Mouse (Mus musculus) skeletal muscle tissue, adult 2 months (tissue): ENCODE data around the gene Fcrla.

Experiments
- DNase-seq: peaks from one replicate; pipeline ENCODE4 v3.0.0-alpha.2; 2012; ENCODE audit warnings: low read depth, low spot score

Fcrla gene

GRCm38 (mm10) chr1:170929245-170929644 is 1.9 kb upstream of the Fcrla start:
- no peak for DNase-seq

- DNase-seq: peak; percentile 36
Measured at GRCm38 (mm10) chr1:170928467-170928866, 1.1 kb upstream of the Fcrla start.

GRCm38 (mm10) chr1:170926941-170927340 is 442 bp downstream of the Fcrla start:
- no peak for DNase-seq

DNA sequence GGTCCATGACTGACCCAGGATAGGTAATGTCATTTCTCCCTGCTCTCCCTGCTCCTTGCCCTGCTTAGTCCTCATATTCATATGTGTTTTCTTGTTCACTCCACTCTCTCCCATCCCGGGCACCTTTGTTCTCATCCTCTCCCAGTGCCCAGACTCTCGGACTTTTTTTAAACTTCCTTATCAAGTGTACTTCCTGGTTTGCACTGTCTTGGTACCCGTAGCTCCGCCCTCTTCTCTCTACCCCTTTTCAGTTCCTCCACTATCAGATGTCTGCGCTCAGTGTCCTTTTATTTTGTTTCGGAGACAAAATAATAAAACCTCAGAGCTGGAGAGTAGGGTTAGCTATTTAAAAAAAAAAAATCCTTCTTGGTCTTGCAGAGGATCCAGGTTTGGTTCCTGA is 2.9 kb downstream of the Fcrla start:
- DNase-seq: no peak

DNA sequence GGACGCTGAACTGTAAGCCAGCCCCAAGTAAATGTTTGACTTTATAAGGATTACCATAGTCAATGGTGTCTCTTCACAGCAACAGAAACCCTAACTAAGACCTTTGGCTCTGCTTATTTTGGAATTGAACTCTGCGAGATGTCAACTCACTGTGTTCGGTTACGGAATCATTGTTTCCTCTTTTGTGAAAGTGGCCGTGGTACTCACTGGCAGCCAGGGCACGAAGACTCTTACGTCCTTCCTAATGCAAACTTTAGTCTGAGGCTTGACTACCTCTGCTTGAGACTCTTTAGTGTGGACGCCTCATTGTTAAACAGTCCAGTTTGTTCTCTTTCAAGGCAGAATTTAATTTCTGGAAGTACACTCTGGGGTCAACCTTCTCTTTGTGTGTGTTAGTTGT is 8.1 kb downstream of the Fcrla start:
- no peak for DNase-seq

DNA sequence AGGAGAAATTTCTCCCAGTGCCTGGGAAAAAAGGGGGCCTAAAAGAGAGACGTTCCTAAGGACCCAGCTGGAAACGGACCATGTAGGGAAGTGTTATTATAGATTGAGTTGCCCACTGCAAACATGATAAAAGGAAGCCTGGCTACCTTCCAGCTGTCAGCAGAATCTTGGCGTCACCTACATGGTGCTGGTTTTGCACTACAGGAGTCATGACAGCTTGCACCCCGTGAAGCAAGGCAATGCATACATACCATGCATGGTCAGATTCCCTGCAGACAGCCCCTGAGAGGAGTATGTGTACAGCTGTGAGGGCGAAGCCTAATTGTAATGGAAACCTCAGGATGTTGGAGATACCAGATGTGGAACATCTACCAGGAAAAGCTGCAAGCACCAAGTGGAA is 11.7 kb downstream of the Fcrla start:
- no peak for DNase-seq

DNA sequence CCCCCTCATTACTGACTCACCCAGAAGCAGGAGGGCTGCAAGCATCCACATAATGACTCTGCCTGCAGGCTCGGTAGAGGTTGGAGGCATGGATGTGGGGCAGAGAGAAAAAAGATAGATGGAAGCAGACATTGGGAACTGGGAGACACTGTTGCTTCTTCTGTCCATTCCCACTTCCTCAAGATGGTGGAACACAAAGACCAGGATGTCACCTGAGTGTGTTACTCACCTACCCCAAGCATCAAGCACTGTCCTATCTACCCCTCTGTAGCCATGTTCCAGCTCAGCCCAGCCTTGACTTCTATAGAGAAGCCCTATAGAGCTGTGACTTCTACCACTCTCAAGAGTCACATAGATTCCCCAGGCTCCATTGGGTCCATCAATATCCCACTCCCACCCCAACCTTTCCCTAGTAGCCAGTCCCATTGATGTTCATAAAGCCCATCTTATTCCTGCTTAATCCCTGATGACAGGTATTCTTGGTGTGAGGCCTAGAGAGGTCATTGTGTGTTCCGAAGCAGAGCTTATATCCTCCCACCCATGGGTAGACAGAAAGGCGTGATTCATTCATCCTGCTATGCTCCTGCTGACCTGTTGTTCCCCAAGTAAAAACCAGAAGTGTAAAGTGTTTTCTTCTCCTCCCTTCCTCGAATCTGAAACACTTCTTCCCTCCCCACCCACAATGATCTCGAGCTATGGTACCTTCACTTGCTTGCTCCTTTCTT is 14.3 kb downstream of the Fcrla start, which contains the start of gene Fcrlb:
TSS of gene Fcrlb (minus strand) at position 51 of the 725 bp plus-strand sequence.
- no peak for DNase-seq

- DNase-seq: no peak
Measured at GRCm38 (mm10) chr1:170911907-170912660, 15.3 kb downstream of the Fcrla start.

- no peak for DNase-seq
Measured at GRCm38 (mm10) chr1:170908341-170908740, 19.0 kb downstream of the Fcrla start.

GRCm38 (mm10) chr1:170907456-170908191 is 19.8 kb downstream of the Fcrla start:
- DNase-seq: no peak

- DNase-seq: no peak
Measured at GRCm38 (mm10) chr1:170907111-170907455, 20.3 kb downstream of the Fcrla start.

DNA sequence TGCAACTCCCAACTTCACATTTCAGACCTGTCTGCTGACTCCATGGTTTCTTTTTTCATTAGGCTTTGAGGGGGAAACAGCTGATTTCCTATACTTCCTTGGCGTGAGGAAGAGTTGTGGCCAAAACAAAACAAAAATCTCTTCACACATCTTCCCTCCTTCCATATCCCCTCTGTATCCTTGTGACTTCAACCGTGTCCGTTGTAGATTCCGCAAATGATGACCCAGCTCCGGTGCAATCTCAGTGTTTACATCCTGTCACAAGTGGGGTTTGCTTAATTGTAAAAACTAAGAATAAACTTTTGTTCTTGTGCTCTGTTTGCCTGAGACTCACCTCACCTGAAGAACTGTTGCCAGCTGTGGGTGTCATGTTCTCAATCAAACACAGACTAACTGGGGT is 23.9 kb downstream of the Fcrla start:
- DNase-seq: no peak

GRCm38 (mm10) chr1:170901536-170902238 is 25.7 kb downstream of the Fcrla start:
- DNase-seq: peak; percentile 58

GRCm38 (mm10) chr1:170900799-170901467 is 26.4 kb downstream of the Fcrla start:
- DNase-seq: no peak

DNA sequence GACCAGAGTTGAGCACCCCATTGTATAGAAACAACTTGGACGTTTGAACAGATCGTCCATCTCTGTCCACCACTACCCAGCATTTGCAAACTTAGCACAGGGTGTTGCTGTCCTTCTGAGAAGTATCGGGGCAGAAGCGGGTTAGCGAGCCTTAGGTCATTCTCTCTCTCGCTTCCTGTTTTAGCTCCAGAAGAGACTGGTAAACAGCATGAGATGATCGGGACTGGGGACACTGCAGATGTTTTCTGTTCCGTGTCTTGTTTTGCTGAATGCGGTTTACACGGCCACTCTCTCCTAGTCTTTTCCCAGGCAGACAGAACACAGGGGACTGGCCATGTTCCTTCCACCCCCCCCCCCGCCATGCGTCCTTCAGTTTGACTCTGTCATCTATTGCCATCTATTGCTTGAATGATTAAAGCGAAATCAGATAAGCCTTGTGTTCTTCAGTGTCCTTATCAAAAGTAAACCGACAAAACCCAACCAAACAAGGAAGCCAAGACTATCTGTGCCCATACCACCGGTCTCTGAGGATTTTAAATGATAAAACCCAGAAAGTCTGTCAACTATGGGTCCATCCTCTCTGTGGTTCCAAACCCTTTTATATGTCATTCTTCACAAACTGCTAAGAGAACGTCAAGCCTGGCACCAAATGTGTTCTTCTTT is 28.8 kb downstream of the Fcrla start:
- peak; percentile 45 for DNase-seq

- no peak for DNase-seq
Measured at GRCm38 (mm10) chr1:170896651-170897281, 30.6 kb downstream of the Fcrla start.

GRCm38 (mm10) chr1:170894603-170895602 is 32.5 kb downstream of the Fcrla start:
- no peak for DNase-seq

GRCm38 (mm10) chr1:170892279-170892678 is 35.1 kb downstream of the Fcrla start:
- DNase-seq: no peak

DNA sequence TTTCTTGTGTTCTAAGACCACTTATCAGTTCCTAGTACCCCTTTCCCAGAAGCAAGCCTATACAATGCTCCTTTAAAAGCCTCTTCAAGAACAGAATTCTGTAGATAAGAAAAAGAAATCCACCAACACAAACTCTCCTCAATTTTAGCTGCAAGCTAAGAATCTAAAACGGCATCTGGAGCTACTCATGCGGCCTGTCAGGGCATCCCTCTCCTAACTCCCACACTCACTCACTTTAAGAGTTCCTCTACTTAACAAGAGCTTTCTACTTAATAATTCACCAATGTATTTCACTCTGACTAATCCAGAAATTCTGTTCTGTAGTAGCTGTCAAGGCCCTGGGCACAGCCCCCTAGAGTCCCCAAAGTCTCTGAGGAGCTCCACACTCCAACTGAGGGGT is 35.7 kb downstream of the Fcrla start:
- DNase-seq: no peak
